Mouse (Mus musculus): ENCODE results near the gene Cox7a2. TPM values are rescaled to one million over a fixed set of nuclear protein-coding genes. Genes with fewer than 3 reads are reported as not detected.

Cox7a2 gene
- polyA plus RNA-seq (2012; rRNA removed): 211 and 439 TPM in 2 replicates

DNA sequence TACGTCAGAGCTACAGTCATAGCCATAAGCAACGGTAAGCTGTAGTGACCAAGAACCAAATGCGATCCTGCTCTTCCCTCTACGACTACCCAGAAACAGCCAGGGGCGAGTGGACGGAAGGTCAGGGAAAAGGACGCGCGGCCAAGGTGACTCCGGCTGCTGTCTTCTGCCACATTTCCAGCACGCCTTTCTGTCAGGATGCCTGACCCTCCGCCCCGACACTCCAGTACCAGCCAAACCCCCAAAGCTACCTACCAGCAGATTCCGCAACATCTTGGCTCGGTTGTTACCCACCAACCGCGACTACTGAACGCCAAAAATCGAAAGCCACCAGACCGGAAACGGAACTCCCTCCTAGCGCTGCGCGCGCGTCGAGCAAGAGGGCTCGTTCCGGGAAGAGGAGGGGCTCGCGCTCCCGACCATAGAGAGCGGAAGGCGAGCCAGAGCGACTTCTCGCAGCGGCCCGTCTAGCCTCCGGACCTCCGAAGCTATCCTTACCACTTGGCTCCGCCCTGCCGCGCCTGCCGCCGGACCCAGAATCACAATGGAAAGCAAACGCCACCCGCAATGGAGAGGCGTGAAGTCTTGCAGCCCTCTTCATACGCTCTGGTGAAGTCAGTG, at the start of gene Cox7a2:
Gene Cox7a2 (minus strand): TSS at position 494 of the 621 bp plus-strand sequence.

DNA sequence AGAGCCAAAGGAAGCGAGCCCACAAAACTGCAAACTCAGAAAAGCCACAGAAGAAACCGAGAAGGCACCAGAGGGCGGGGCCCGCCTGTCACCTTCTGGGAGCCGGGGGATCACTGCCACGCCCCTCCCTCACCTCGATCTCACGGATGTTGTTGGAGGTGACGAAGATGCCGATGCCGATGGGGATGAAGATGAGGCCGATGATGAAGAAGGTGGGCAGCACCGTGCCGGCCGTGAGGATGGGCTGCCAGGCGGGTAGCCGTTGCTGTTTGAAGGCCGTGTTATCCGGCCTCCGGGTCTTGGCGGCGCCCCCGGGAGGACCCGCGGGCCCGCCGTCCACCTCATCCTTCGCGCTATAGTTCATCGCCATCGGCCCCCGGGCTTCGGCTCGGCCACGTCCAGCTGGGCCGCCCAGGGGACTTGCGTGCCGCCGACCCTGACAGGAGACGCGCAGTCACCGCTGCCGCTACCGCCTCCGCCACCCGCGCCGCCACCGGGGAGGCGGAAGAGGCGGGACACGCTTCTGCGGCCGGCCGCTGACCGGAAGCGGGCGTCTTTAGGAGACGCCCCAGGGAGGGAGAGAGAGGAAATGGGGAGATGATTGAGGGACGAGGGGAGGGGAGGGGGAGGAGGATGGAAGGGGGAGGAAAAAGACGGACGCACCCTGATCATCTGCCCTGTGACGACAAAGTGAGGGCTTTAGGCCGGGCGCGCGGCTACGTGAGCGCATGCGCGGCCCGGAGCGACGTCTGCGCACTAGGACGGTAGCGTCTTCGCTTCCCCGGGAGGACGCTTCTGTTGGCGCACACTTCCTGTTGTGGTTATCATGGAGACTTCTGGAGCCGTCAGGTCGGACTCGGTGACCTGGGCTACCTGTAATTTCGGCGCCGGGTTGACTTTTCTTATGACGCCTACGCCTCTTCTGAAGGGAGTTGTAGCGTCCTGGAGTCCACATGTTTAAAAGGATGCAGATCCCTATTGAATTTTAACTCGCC, 33.5 kb upstream of the Cox7a2 start, which contains the start of gene Tmem30a:
Gene Tmem30a (minus strand): TSS at position 667 of the 995 bp plus-strand sequence.

DNA sequence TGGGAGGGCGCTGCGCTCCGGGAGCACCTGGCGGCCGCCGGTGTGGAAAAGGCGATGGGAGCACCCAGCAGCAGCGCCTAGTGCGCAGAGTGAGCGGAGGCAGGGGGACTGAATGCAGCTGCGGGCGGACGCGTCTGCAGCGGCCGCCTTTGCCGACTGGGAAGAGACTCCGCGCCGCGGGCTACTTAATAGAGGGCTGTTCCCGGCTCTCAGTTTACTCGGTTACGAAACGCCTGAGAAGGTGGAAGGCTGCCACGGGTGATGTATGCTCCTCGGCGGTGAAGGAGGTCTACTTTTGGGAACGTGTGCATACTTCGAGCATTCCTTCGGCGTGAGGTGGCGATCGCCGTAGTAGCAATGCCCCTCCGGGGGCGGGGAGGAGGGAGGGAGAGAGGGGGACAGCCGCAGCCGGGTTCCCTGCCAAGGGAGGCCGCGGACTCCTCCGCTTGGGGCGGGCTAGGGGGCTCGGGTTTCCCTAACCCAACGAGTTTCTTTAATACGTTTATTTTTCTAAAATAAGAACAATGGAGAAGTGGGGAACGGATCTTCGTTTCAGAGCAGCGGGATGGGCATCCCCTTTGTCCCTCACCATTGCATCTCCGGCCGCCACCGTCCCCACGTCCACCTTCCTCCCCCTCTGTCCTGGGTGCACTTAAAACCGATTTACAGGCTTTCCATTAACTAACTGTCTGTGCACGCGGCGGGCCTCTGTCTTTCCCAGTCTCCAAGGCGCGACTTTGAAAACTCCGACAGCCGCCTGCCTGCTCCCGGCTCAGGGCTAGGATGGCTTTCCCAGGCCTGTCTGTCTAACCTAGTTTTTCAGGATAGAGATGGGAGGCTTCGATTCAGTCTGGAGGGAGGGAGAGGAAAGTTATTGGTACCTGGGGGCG, 41.0 kb downstream of the Cox7a2 start, which contains the start of gene Col12a1:
Gene Col12a1 (minus strand): TSS at position 351 of the 890 bp plus-strand sequence.

Other genes starting within 250 kb of the Cox7a2 start
- gene Col12a1, start 41.0 kb downstream of the Cox7a2 start, polyA plus RNA-seq (2012; rRNA removed): 15.5 and 36.6 TPM in 2 replicates
- gene Tmem30a, start 33.6 kb upstream of the Cox7a2 start, polyA plus RNA-seq (2012; rRNA removed): 24.6 and 38.1 TPM in 2 replicates